Mouse (Mus musculus): ENCODE data around the gene Ube2d2b.
A peak's percentile ranks its signal among the peaks of the same experiment; 100 is the strongest.

DNA sequence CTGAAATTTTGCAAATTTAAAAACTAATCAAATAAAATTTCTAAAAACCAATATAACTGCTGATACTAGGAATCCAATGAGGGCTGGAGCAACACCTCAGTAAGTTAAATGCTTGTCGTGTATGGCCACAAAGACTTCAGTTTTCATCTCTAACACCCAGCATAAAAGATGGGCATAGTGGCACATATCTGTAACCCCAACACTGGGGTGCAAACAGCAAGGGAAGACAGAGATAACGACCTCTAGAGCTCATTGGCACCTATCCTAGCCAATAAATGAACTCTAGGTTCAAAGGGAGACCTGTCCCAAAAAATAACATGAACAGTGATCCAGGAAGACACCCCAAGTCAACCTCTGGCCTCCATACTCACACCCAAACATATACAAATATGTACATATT is 37.9 kb upstream of the Ube2d2b start:
- TF ChIP-seq CTCF (IDR thresholded peaks at IDR 0.05; ENCODE audit: low read depth) (no peak), EP300 (IDR thresholded peaks at IDR 0.05; ENCODE audit: low read depth) (peak; percentile 33; the same call in 1 of the 2 replicates)
